Mouse (Mus musculus): ENCODE measurements around the gene Nr2c2ap. TPM values are rescaled to one million over a fixed set of nuclear protein-coding genes. Genes with fewer than 3 reads are reported as not detected.

Nr2c2ap gene
- 35.0 and 38.2 TPM in 2 replicates for polyA plus RNA-seq (2015; fragmentation: Nextera tagmentation; extraction: Ambion mirVana)

DNA sequence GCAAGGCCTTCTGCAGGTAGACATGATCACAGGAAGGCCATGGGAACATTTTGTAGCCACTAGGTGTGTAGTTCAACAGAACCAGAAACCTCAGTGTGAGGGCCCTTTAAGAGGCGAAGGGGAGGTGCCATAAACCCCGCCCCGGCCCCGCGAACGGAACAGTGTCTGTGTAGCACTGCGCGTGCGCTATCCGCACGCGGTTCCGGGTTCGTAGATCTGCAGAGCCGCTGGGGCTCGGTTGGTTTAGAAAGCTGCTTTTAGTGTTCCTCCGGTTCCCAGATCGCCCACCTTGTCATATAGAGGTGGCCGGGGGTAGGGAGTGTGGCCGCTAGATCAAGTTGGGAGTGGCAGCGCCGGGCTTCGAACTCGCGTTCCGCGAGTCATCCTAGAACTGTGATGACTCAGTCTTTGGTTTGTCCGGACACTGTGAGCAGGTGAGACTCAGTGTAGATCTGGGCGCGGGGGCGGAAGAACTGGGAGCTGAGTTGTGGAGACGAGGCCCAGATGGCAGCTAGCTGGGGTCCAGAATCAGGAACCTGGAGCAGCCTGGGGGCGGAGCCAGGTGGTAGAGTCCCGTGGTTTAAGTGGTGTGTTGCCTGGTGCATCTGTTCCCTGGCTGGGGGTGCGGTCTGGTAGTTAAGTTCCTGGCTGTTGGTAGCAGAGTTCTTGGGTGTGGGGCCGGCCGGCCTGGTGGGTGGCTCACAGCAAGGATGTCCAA lies at the start of gene Nr2c2ap:
Gene Nr2c2ap (plus strand): TSS at position 168 of the 718 bp plus-strand sequence.
- Histone ChIP-seq H3K4me1 (ENCODE audit: control insufficient read depth, insufficient read depth, low read length) (peaks cover 10% of the 10 kb centered on the region), H3K9ac (ENCODE audit: low read depth, low read length) (peak within 1 kb of the TSS; percentile 68), H3K36me3 (ENCODE audit: control insufficient read depth, insufficient read depth, low read length) (peaks cover 12% of the 10 kb centered on the region), H3K9me3 (replicated peaks; ENCODE audit: control insufficient read depth, low read length, poor library complexity, severe bottlenecking) (no peaks in the 10 kb centered on the region), H3K27me3 (ENCODE audit: control insufficient read depth, insufficient read depth, low read depth, low read length) (no peaks in the 10 kb centered on the region), H3K4me3 (ENCODE audit: low read depth, low read length) (peak within 1 kb of the TSS; percentile 57), H3K4me2 (ENCODE audit: low read length) (peak within 1 kb of the TSS; percentile 95), H3K27ac (ENCODE audit: low read length) (peak within 1 kb of the TSS; percentile 47; the same call in 1 of the 2 replicates)
- peak; percentile 84 for ATAC-seq
- 1% methylated on average over 37 of the region's 37 CpGs for WGBS

DNA sequence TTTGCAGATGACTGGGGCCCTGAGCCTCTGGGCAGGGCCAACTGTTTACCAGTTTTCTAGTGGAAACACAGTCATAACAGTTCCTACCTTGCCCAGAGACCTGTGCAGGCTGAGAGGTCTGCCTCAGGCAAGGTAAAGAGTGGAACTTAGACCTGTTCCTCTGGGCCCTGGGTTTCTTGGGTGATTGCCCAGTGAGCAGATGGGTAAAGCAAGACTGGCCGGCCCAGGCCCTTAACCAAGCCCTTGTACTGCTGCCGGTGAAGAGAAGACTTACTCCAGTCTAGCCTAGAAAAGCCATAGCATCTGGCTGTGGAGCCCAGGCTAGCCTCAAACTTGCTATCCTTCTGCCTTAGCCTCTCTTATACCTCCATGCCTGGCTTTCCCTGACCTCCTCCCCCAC lies 49.2 kb upstream of the Nr2c2ap start:
- no peak overlapping the region for H3K4me3 ChIP-seq (ENCODE audit: low read depth, low read length)
- H3K27me3 ChIP-seq (ENCODE audit: control insufficient read depth, insufficient read depth, low read depth, low read length) = peaks cover 30% of the 10 kb centered on the region
- 77% methylated on average over 2 of the region's 2 CpGs for WGBS
- no peak overlapping the region for H3K9ac ChIP-seq (ENCODE audit: low read depth, low read length)
- ATAC-seq = no peak
- no peak overlapping the region for H3K27ac ChIP-seq (ENCODE audit: low read length)
- no peaks in the 10 kb centered on the region for H3K9me3 ChIP-seq (replicated peaks; ENCODE audit: control insufficient read depth, low read length, poor library complexity, severe bottlenecking)
- no peak overlapping the region for H3K4me2 ChIP-seq (ENCODE audit: low read length)
- H3K36me3 ChIP-seq (ENCODE audit: control insufficient read depth, insufficient read depth, low read length) = no peaks in the 10 kb centered on the region
- peaks cover 15% of the 10 kb centered on the region for H3K4me1 ChIP-seq (ENCODE audit: control insufficient read depth, insufficient read depth, low read length)

DNA sequence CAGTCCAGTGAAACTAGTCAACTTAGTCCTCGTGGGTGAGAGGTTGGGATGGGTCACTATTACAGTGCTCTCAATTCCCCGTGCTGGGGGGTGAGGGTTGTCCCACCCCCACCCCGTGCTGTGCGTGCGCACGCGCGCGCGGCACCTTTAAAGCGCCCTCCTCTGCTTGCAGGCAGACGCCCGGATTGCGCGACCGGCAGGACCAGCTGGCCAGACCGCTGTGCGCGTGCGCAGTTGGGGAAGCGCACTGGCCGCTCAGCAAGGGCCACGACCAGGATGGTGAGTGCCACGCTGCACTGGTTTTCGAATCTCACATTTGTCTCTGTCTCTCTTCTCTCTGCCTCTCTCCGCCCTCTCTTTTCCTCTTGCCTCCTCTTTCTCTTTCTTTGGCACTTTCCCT lies 47.8 kb upstream of the Nr2c2ap start, which contains the start of gene Hapln4:
Gene Hapln4 (plus strand): TSS at position 173 of the 400 bp plus-strand sequence.
- no peak for ATAC-seq
- Histone ChIP-seq H3K36me3 (ENCODE audit: control insufficient read depth, insufficient read depth, low read length) (no peaks in the 10 kb centered on the region), H3K4me3 (ENCODE audit: low read depth, low read length) (peak within 1 kb of the TSS; percentile 44), H3K9me3 (replicated peaks; ENCODE audit: control insufficient read depth, low read length, poor library complexity, severe bottlenecking) (no peaks in the 10 kb centered on the region), H3K27me3 (ENCODE audit: control insufficient read depth, insufficient read depth, low read depth, low read length) (peaks cover 37% of the 10 kb centered on the region), H3K4me1 (ENCODE audit: control insufficient read depth, insufficient read depth, low read length) (peaks cover 25% of the 10 kb centered on the region), H3K9ac (ENCODE audit: low read depth, low read length) (peak within 1 kb of the TSS; percentile 51), H3K4me2 (ENCODE audit: low read length) (peak within 1 kb of the TSS; percentile 88), H3K27ac (ENCODE audit: low read length) (no peak within 1 kb of the TSS)
- WGBS = under 1% methylated on average over 21 of the region's 26 CpGs

DNA sequence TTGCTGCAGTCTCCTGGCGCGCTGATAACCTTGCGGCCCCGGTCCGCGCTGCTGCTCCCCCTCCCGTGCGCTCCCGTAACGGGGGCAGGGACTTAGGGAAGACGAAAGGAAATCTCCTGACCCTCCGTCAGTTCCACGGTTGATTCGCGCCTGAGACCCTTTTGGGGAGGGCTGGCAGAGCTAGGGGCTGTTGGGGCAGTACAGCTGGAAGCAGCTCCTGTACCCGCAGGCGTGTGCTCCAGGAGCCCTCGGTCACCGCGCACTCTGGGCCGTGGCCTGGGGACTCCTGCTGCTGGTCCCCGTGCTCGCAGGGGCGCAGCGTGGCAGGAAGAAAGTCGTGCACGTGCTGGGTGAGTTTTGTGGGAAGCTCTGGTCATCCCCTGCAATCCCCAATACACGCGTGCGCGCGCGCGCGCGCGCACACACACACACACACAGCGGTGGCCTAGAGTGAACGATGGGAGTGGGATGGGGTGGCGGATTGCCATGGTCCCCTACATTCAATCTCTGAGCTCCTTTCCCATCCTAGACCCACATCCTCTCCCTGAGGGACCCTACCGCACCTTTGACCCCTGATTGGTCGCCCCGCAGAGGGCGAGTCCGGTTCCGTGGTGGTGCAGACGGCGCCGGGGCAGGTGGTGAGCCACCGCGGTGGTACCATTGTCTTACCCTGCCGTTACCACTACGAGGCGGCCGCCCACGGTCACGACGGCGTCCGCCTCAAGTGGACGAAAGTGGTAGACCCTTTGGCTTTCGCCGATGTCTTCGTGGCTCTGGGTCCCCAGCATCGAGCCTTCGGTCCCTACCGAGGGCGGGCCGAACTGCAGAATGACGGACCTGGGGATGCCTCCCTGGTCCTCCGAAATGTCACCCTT lies 46.7 kb upstream of the Nr2c2ap start:
- Histone ChIP-seq H3K9ac (ENCODE audit: low read depth, low read length) (peak overlapping the region; percentile 51), H3K36me3 (ENCODE audit: control insufficient read depth, insufficient read depth, low read length) (no peaks in the 10 kb centered on the region), H3K27me3 (ENCODE audit: control insufficient read depth, insufficient read depth, low read depth, low read length) (peaks cover 41% of the 10 kb centered on the region), H3K4me1 (ENCODE audit: control insufficient read depth, insufficient read depth, low read length) (peaks cover 35% of the 10 kb centered on the region), H3K27ac (ENCODE audit: low read length) (no peak overlapping the region), H3K4me3 (ENCODE audit: low read depth, low read length) (peak overlapping the region; percentile 44), H3K4me2 (ENCODE audit: low read length) (peak overlapping the region; percentile 88), H3K9me3 (replicated peaks; ENCODE audit: control insufficient read depth, low read length, poor library complexity, severe bottlenecking) (no peaks in the 10 kb centered on the region)
- peak; percentile 12; the same call in 1 of the 2 replicates for ATAC-seq
- WGBS = 1% methylated on average over 70 of the region's 71 CpGs

GRCm38 (mm10) chr8:70086151-70086550 lies 45.0 kb upstream of the Nr2c2ap start:
- ATAC-seq = no peak
- no peaks in the 10 kb centered on the region for H3K9me3 ChIP-seq (replicated peaks; ENCODE audit: control insufficient read depth, low read length, poor library complexity, severe bottlenecking)
- H3K4me2 ChIP-seq (ENCODE audit: low read length) = no peak overlapping the region
- H3K4me3 ChIP-seq (ENCODE audit: low read depth, low read length) = no peak overlapping the region
- H3K27ac ChIP-seq (ENCODE audit: low read length) = no peak overlapping the region
- H3K36me3 ChIP-seq (ENCODE audit: control insufficient read depth, insufficient read depth, low read length) = no peaks in the 10 kb centered on the region
- peaks cover 41% of the 10 kb centered on the region for H3K27me3 ChIP-seq (ENCODE audit: control insufficient read depth, insufficient read depth, low read depth, low read length)
- WGBS = 54% methylated on average over 1 of the region's 1 CpGs
- H3K4me1 ChIP-seq (ENCODE audit: control insufficient read depth, insufficient read depth, low read length) = peaks cover 43% of the 10 kb centered on the region
- H3K9ac ChIP-seq (ENCODE audit: low read depth, low read length) = no peak overlapping the region

- Histone ChIP-seq H3K4me2 (ENCODE audit: low read length) (no peak overlapping the region), H3K27ac (ENCODE audit: low read length) (no peak overlapping the region), H3K4me1 (ENCODE audit: control insufficient read depth, insufficient read depth, low read length) (peaks cover 43% of the 10 kb centered on the region), H3K4me3 (ENCODE audit: low read depth, low read length) (no peak overlapping the region), H3K27me3 (ENCODE audit: control insufficient read depth, insufficient read depth, low read depth, low read length) (peaks cover 41% of the 10 kb centered on the region), H3K9ac (ENCODE audit: low read depth, low read length) (no peak overlapping the region), H3K36me3 (ENCODE audit: control insufficient read depth, insufficient read depth, low read length) (no peaks in the 10 kb centered on the region), H3K9me3 (replicated peaks; ENCODE audit: control insufficient read depth, low read length, poor library complexity, severe bottlenecking) (no peaks in the 10 kb centered on the region)
- 3% methylated on average over 7 of the region's 7 CpGs for WGBS
- ATAC-seq = no peak
These were observed 43.9 kb upstream of the Nr2c2ap start for GRCm38 (mm10) chr8:70087237-70087636.

DNA sequence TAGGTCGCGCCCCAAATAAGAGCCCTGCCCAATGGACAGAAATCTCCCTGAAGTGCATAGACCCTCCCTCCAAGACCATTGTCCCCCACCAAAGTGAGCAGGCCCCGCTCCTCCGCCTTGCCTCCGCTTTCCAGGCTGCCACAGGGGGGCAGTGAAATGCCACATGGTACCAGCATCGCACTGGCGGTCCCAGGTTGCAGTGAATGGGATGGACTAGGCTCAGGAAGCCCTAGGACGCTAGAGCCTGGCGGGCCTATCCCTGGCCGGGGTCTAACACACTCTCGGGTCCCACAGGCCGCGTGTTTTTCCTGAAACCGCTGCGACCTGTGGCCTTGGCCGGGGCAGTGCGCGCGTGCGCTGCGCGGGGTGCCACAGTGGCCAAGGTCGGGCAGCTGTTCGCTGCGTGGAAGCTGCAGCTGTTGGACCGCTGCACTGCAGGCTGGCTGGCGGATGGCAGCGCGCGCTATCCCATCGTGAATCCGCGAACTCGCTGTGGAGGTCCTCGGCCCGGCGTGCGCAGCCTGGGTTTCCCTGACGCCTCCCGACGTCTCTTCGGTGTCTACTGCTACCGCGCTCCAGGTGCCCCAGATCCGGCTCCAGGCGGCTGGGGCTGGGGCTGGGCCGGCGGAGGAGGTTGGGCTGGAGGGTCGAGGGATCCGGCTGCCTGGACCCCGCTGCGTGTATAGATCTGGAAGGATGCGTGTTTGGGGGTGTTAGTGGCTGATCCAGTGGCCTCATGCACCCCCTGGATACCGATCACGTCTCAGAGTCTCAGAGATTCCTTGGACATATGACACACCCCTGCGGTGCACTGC lies 43.1 kb upstream of the Nr2c2ap start:
- Histone ChIP-seq H3K4me1 (ENCODE audit: control insufficient read depth, insufficient read depth, low read length) (peaks cover 43% of the 10 kb centered on the region), H3K27me3 (ENCODE audit: control insufficient read depth, insufficient read depth, low read depth, low read length) (peaks cover 36% of the 10 kb centered on the region)
- WGBS = 3% methylated on average over 56 of the region's 56 CpGs

GRCm38 (mm10) chr8:70089296-70089960 lies 41.7 kb upstream of the Nr2c2ap start:
- 30% methylated on average over 9 of the region's 9 CpGs for WGBS
- Histone ChIP-seq H3K9me3 (replicated peaks; ENCODE audit: control insufficient read depth, low read length, poor library complexity, severe bottlenecking) (no peaks in the 10 kb centered on the region), H3K36me3 (ENCODE audit: control insufficient read depth, insufficient read depth, low read length) (peaks cover 6% of the 10 kb centered on the region; the same call in 1 of the 2 replicates), H3K4me2 (ENCODE audit: low read length) (peak overlapping the region; percentile 12; the same call in 1 of the 2 replicates), H3K9ac (ENCODE audit: low read depth, low read length) (peak overlapping the region; percentile 30; the same call in 1 of the 2 replicates), H3K4me3 (ENCODE audit: low read depth, low read length) (no peak overlapping the region), H3K27me3 (ENCODE audit: control insufficient read depth, insufficient read depth, low read depth, low read length) (peaks cover 33% of the 10 kb centered on the region), H3K27ac (ENCODE audit: low read length) (peak overlapping the region; percentile 63), H3K4me1 (ENCODE audit: control insufficient read depth, insufficient read depth, low read length) (peaks cover 31% of the 10 kb centered on the region)
- peak; percentile 38 for ATAC-seq

More for the DNA sequence above, 43.1 kb upstream of the Nr2c2ap start:
- peak; percentile 69 for ATAC-seq
- H3K4me3 ChIP-seq (ENCODE audit: low read depth, low read length) = peak overlapping the region; percentile 38
- H3K9ac ChIP-seq (ENCODE audit: low read depth, low read length) = peak overlapping the region; percentile 42
- no peaks in the 10 kb centered on the region for H3K9me3 ChIP-seq (replicated peaks; ENCODE audit: control insufficient read depth, low read length, poor library complexity, severe bottlenecking)
- no peaks in the 10 kb centered on the region for H3K36me3 ChIP-seq (ENCODE audit: control insufficient read depth, insufficient read depth, low read length)
- H3K4me2 ChIP-seq (ENCODE audit: low read length) = peak overlapping the region; percentile 69
- H3K27ac ChIP-seq (ENCODE audit: low read length) = no peak overlapping the region
